In the genomic region with DNA sequence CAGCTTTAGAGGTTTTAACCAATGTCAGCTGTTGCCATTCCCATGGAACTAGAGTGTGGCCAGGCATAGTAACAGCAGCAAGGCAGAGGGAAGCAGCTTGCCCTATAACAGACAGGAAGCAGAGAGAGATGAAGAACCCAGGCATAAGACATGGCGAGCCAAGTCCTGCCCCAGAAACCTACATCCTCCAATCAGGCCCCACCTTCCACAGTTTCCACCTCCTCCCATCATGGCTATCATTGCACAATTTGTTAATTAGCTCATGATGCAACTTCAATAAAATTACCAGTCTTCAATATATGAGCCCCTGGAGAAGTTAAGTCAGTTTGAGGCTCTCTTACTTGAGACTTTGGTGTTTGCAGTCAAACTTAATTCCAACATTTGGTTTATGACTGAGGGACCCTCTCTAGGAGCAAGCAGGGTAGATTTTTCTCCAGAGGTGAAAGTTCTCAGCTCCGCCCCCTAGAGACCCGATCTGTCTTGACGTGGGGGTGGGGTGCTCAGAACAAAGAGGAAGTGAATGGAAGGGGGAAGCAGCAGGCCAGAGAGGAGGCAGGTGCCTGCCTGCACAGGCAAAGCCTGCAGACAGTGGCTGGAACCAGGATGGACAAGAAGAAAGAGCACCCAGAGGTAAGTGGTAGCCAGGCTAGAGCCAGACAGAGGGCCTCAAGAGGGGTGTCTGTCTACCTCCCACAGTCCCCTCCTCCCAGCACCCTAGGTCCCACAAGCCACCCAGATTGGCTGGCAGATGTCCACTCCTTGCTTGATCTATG, we compare ENCODE assay signal across 9 mouse cellular contexts. TPM values are rescaled to one million over a fixed set of nuclear protein-coding genes. Genes with fewer than 3 reads are reported as not detected.
DNase-seq lines count a peak whose midpoint lies in the region; ATAC-seq and TF ChIP-seq lines count a peak whose summit lies in the region.
"Had no signal": no experiment of that assay in that cellular context is flagged by ENCODE, and none has a peak within 500 bp of the region (broad histone marks: within the 10 kb centered on the region; RNA-seq: fewer than 3 reads in every experiment).

A gene (plus strand): TSS at position 502 of the 773 bp plus-strand sequence.

- H3K4me3 ChIP-seq in liver, postnatal 0 days (ENCODE audit: low read depth, low read length), result peak within 1 kb of the TSS; percentile 19
- H3K4me3 ChIP-seq: neural tube, embryonic 12.5 days had no signal

- peak; percentile 46 for ATAC-seq in liver, postnatal 0 days
- ATAC-seq in megakaryocyte-erythroid progenitor cell, adult 5-6 weeks (replicated peaks; ENCODE audit: low FRiP score, low TSS enrichment, poor library complexity, severe bottlenecking), result no peak

- no peak for TF ChIP-seq EP300 in liver, postnatal 0 days (IDR thresholded peaks at IDR 0.05; ENCODE audit: low read depth)

- peak; percentile 14 to 15 for DNase-seq in gastrocnemius, postnatal 4 days (ENCODE audit: low spot score in 2 of 2)
- DNase-seq in gastrocnemius, adult 18-20 months (ENCODE audit: low spot score), result no peak
- DNase-seq in urinary bladder, postnatal 4 days (ENCODE audit: low spot score in 2 of 2), result peak; percentile 18 to 52
- no peak for DNase-seq in urinary bladder, postnatal 25 days (ENCODE audit: low spot score)
- DNase-seq in liver, postnatal 0 days, result peak; percentile 54
- peak; percentile 44 for DNase-seq in thymus, postnatal 36 days
- DNase-seq in frontal cortex, postnatal 36 days (ENCODE audit: low spot score in 2 of 2), result no peak

- H3K36me3 ChIP-seq in liver, postnatal 0 days (replicated peaks; ENCODE audit: insufficient read depth, low read length), result no peaks in the 10 kb centered on the region
- H3K36me3 ChIP-seq: neural tube, embryonic 12.5 days had no signal

- H3K27me3 ChIP-seq in liver, postnatal 0 days (ENCODE audit: insufficient read depth, low read length), result no peaks in the 10 kb centered on the region
- H3K27me3 ChIP-seq: neural tube, embryonic 12.5 days had no signal

- peak within 1 kb of the TSS; percentile 82 for H3K27ac ChIP-seq in liver, postnatal 0 days (ENCODE audit: low read depth)
- H3K27ac ChIP-seq: neural tube, embryonic 12.5 days had no signal

- peak within 1 kb of the TSS; percentile 59 for H3K4me2 ChIP-seq in liver, postnatal 0 days (ENCODE audit: low read depth, low read length)
- H3K4me2 ChIP-seq: neural tube, embryonic 12.5 days had no signal

- H3K9me3 ChIP-seq in liver, postnatal 0 days (ENCODE audit: low read length), result no peaks in the 10 kb centered on the region
- H3K9me3 ChIP-seq: neural tube, embryonic 12.5 days had no signal

- H3K9ac ChIP-seq in liver, postnatal 0 days (replicated peaks), result no peak within 1 kb of the TSS
- H3K9ac ChIP-seq: neural tube, embryonic 12.5 days had no signal

- peak; percentile 34 for TF ChIP-seq CTCF in liver, postnatal 0 days (IDR thresholded peaks at IDR 0.05; ENCODE audit: low read depth)

- 25% methylated on average over 4 of the region's 4 CpGs for WGBS in liver, postnatal 0 days (ENCODE audit: insufficient replicate concordance)

- H3K4me1 ChIP-seq in liver, postnatal 0 days (ENCODE audit: insufficient read depth), result peaks cover 19% of the 10 kb centered on the region
- H3K4me1 ChIP-seq: neural tube, embryonic 12.5 days had no signal

RNA-seq across cellular contexts. Expression of the gene that starts here (rescaled TPM):
- total RNA-seq in gastrocnemius, postnatal 4 days (2021), result 10 to 100 TPM; 12.5 TPM
- total RNA-seq in gastrocnemius, adult 18-20 months (2021), result 1 to 10 TPM; 1.3 to 3.4 TPM
- 20.9 and 22.4 TPM in 2 replicates for polyA plus RNA-seq in liver, postnatal 0 days (2015; fragmentation: Nextera tagmentation; extraction: Ambion mirVana)
- total RNA-seq in megakaryocyte-erythroid progenitor cell, adult 5-6 weeks (2014; fragmentation: Nextera tagmentation), result 1.2 TPM in 1 of 2 replicates, not detected in the other
- 0.14 and 0.46 TPM in 2 replicates for total RNA-seq in megakaryocyte-erythroid progenitor cell, adult 5-6 weeks (2017)

Comparison
In these comparisons a context has a peak if more than half of its experiments do, and no peak if none do; other contexts are left out.
1. DNase-seq: peak in gastrocnemius, postnatal 4 days (2 of 2), urinary bladder, postnatal 4 days (2 of 2), liver, postnatal 0 days (single experiment) and thymus, postnatal 36 days (2 of 2); none in gastrocnemius, adult 18-20 months (single experiment), urinary bladder, postnatal 25 days (single experiment) and frontal cortex, postnatal 36 days (0 of 2).